Mouse (Mus musculus): Measurements from ENCODE around the gene Lgr5. TPM values are rescaled to one million over a fixed set of nuclear protein-coding genes. Genes with fewer than 3 reads are reported as not detected.
A peak's percentile ranks its signal among the peaks of the same experiment; 100 is the strongest.

The Lgr5 gene
- total and polyA plus RNA-seq, 3 experiments, result 0.11 TPM; not detected in 2

GRCm38 (mm10) chr10:115425351-115425750 lies 162.2 kb downstream of the Lgr5 start:
- Histone ChIP-seq H3K9me3 (replicated peaks) (no peaks in the 10 kb centered on the region), H3K36me3 (replicated peaks) (peaks cover 86% of the 10 kb centered on the region), H3K4me3 (ENCODE audit: low read depth, low read length) (no peak overlapping the region), H3K4me1 (ENCODE audit: insufficient read depth, low read depth, low read length) (no peaks in the 10 kb centered on the region), H3K27me3 (ENCODE audit: insufficient read depth, low read length) (no peaks in the 10 kb centered on the region)
- no peak for DNase-seq (ENCODE audit: low spot score)
- no peak for ATAC-seq (ENCODE audit: extremely low read depth, insufficient number of reproducible peaks, low FRiP score, poor library complexity, severe bottlenecking)
- no peak for TF ChIP-seq CTCF (IDR thresholded peaks at IDR 0.05; ENCODE audit: low read depth, low read length)
- no peak for TF ChIP-seq GATA1 (IDR thresholded peaks at IDR 0.05; ENCODE audit: borderline replicate concordance, low read length)
- no peak for TF ChIP-seq GATA2 (IDR thresholded peaks at IDR 0.05; ENCODE audit: borderline replicate concordance, low read depth, low read length)
- no peak for TF ChIP-seq TAL1 (conservative IDR thresholded peaks at IDR 0.05; ENCODE audit: low read depth, low read length)
- TF ChIP-seq POLR2AphosphoS5 (IDR thresholded peaks at IDR 0.05; ENCODE audit: insufficient replicate concordance, low read depth, low read length), result no peak

GRCm38 (mm10) chr10:115421976-115422375 lies 165.6 kb downstream of the Lgr5 start:
- Histone ChIP-seq H3K9me3 (replicated peaks) (no peaks in the 10 kb centered on the region), H3K27me3 (ENCODE audit: insufficient read depth, low read length) (no peaks in the 10 kb centered on the region), H3K4me3 (ENCODE audit: low read depth, low read length) (no peak overlapping the region), H3K36me3 (replicated peaks) (peaks cover 84% of the 10 kb centered on the region), H3K4me1 (ENCODE audit: insufficient read depth, low read depth, low read length) (no peaks in the 10 kb centered on the region)
- no peak for ATAC-seq (ENCODE audit: extremely low read depth, insufficient number of reproducible peaks, low FRiP score, poor library complexity, severe bottlenecking)
- TF ChIP-seq POLR2AphosphoS5 (IDR thresholded peaks at IDR 0.05; ENCODE audit: insufficient replicate concordance, low read depth, low read length) (no peak), CTCF (IDR thresholded peaks at IDR 0.05; ENCODE audit: low read depth, low read length) (no peak), GATA1 (IDR thresholded peaks at IDR 0.05; ENCODE audit: borderline replicate concordance, low read length) (no peak), TAL1 (conservative IDR thresholded peaks at IDR 0.05; ENCODE audit: low read depth, low read length) (no peak), GATA2 (IDR thresholded peaks at IDR 0.05; ENCODE audit: borderline replicate concordance, low read depth, low read length) (no peak)
- no peak for DNase-seq (ENCODE audit: low spot score)

GRCm38 (mm10) chr10:115414056-115414455 lies 173.5 kb downstream of the Lgr5 start:
- no peak for ATAC-seq (ENCODE audit: extremely low read depth, insufficient number of reproducible peaks, low FRiP score, poor library complexity, severe bottlenecking)
- Histone ChIP-seq H3K36me3 (replicated peaks) (peaks cover 91% of the 10 kb centered on the region), H3K9me3 (replicated peaks) (no peaks in the 10 kb centered on the region), H3K4me1 (ENCODE audit: insufficient read depth, low read depth, low read length) (no peaks in the 10 kb centered on the region), H3K4me3 (ENCODE audit: low read depth, low read length) (no peak overlapping the region), H3K27me3 (ENCODE audit: insufficient read depth, low read length) (no peaks in the 10 kb centered on the region)
- DNase-seq (ENCODE audit: low spot score), result no peak
- TF ChIP-seq GATA2 (IDR thresholded peaks at IDR 0.05; ENCODE audit: borderline replicate concordance, low read depth, low read length) (no peak), GATA1 (IDR thresholded peaks at IDR 0.05; ENCODE audit: borderline replicate concordance, low read length) (no peak), POLR2AphosphoS5 (IDR thresholded peaks at IDR 0.05; ENCODE audit: insufficient replicate concordance, low read depth, low read length) (no peak), CTCF (IDR thresholded peaks at IDR 0.05; ENCODE audit: low read depth, low read length) (no peak), TAL1 (conservative IDR thresholded peaks at IDR 0.05; ENCODE audit: low read depth, low read length) (no peak)

GRCm38 (mm10) chr10:115413496-115413895 lies 174.1 kb downstream of the Lgr5 start:
- TF ChIP-seq TAL1 (conservative IDR thresholded peaks at IDR 0.05; ENCODE audit: low read depth, low read length), result no peak
- TF ChIP-seq CTCF (IDR thresholded peaks at IDR 0.05; ENCODE audit: low read depth, low read length), result no peak
- TF ChIP-seq POLR2AphosphoS5 (IDR thresholded peaks at IDR 0.05; ENCODE audit: insufficient replicate concordance, low read depth, low read length), result no peak
- TF ChIP-seq GATA1 (IDR thresholded peaks at IDR 0.05; ENCODE audit: borderline replicate concordance, low read length), result no peak
- no peak for TF ChIP-seq GATA2 (IDR thresholded peaks at IDR 0.05; ENCODE audit: borderline replicate concordance, low read depth, low read length)
- no peak for DNase-seq (ENCODE audit: low spot score)
- H3K4me3 ChIP-seq (ENCODE audit: low read depth, low read length), result no peak overlapping the region
- no peaks in the 10 kb centered on the region for H3K27me3 ChIP-seq (ENCODE audit: insufficient read depth, low read length)
- H3K4me1 ChIP-seq (ENCODE audit: insufficient read depth, low read depth, low read length), result no peaks in the 10 kb centered on the region
- no peak for ATAC-seq (ENCODE audit: extremely low read depth, insufficient number of reproducible peaks, low FRiP score, poor library complexity, severe bottlenecking)
- peaks cover 91% of the 10 kb centered on the region for H3K36me3 ChIP-seq (replicated peaks)
- no peaks in the 10 kb centered on the region for H3K9me3 ChIP-seq (replicated peaks)

GRCm38 (mm10) chr10:115406393-115406792 lies 181.2 kb downstream of the Lgr5 start:
- H3K4me1 ChIP-seq (ENCODE audit: insufficient read depth, low read depth, low read length), result no peaks in the 10 kb centered on the region; the same call in 1 of the 2 replicates
- H3K9me3 ChIP-seq (replicated peaks), result no peaks in the 10 kb centered on the region
- H3K36me3 ChIP-seq (replicated peaks), result peaks cover 83% of the 10 kb centered on the region
- TF ChIP-seq CTCF (IDR thresholded peaks at IDR 0.05; ENCODE audit: low read depth, low read length) (peak; percentile 40; the same call in 1 of the 2 replicates), GATA2 (IDR thresholded peaks at IDR 0.05; ENCODE audit: borderline replicate concordance, low read depth, low read length) (no peak), TAL1 (conservative IDR thresholded peaks at IDR 0.05; ENCODE audit: low read depth, low read length) (no peak)
- no peaks in the 10 kb centered on the region for H3K27me3 ChIP-seq (ENCODE audit: insufficient read depth, low read length)
- ATAC-seq (ENCODE audit: extremely low read depth, insufficient number of reproducible peaks, low FRiP score, poor library complexity, severe bottlenecking) (peak; percentile 73), DNase-seq (ENCODE audit: low spot score) (no peak)
- H3K4me3 ChIP-seq (ENCODE audit: low read depth, low read length), result no peak overlapping the region

Other genes starting within 250 kb of the Lgr5 start
- 10.5 and 11.6 TPM in 2 replicates for gene Tmem19, start 225.3 kb downstream of the Lgr5 start, total RNA-seq (2014; fragmentation: Nextera tagmentation)
- 16.2 and 17.9 TPM in 2 replicates for gene Tmem19, start 225.3 kb downstream of the Lgr5 start, total RNA-seq (2017)
- 1.9 and 2.9 TPM in 2 replicates for gene Tmem19, start 225.3 kb downstream of the Lgr5 start, polyA plus RNA-seq (2012)
- 25.7 and 34.6 TPM in 2 replicates for gene Thap2, start 203.3 kb downstream of the Lgr5 start, total RNA-seq (2014; fragmentation: Nextera tagmentation)
- 8.5 and 11.4 TPM in 2 replicates for gene Thap2, start 203.3 kb downstream of the Lgr5 start, total RNA-seq (2017)
- 8.4 and 9.0 TPM in 2 replicates for gene Thap2, start 203.3 kb downstream of the Lgr5 start, polyA plus RNA-seq (2012)
- 120 and 133 TPM in 2 replicates for gene Zfc3h1, start 202.8 kb downstream of the Lgr5 start, total RNA-seq (2014; fragmentation: Nextera tagmentation)
- gene Zfc3h1, start 202.8 kb downstream of the Lgr5 start, total RNA-seq (2017), result 71.2 and 83.5 TPM in 2 replicates
- 9.7 and 10.1 TPM in 2 replicates for gene Zfc3h1, start 202.8 kb downstream of the Lgr5 start, polyA plus RNA-seq (2012)
- gene A930009A15Rik, start 17.8 kb downstream of the Lgr5 start, total RNA-seq (2014; fragmentation: Nextera tagmentation), result not detected in 2 replicates
- gene A930009A15Rik, start 17.8 kb downstream of the Lgr5 start, total RNA-seq (2017), result not detected in 2 replicates
- not detected in 2 replicates for gene A930009A15Rik, start 17.8 kb downstream of the Lgr5 start, polyA plus RNA-seq (2012)
- 16.2 TPM in 1 of 2 replicates, not detected in the other for gene Tspan8, start 229.1 kb upstream of the Lgr5 start, total RNA-seq (2014; fragmentation: Nextera tagmentation)
- gene Tspan8, start 229.1 kb upstream of the Lgr5 start, total RNA-seq (2017), result not detected in 2 replicates
- gene Tspan8, start 229.1 kb upstream of the Lgr5 start, polyA plus RNA-seq (2012), result not detected in 2 replicates